Mouse (Mus musculus) mouse embryonic stem cell (cell line): ENCODE results near the gene Prkcq.

Experiments used
- in situ Hi-C, 2 experiments: fragments of 300-500 bp; cut with MboI; formaldehyde crosslinking; loops; 1 replicate in 1 of 2; 3 replicates in 1 of 2; pipeline ENCODE4 v1.14.3; 2019 to 2020; ENCODE audit warnings: low sequenced_read_pairs in 2 of 2, low pct_unique_long_range_greater_than_20kb in 1 of 2, mixed read lengths in 1 of 2; ENCODE audit not compliant: unreplicated experiment in 1 of 2

Prkcq gene

DNA sequence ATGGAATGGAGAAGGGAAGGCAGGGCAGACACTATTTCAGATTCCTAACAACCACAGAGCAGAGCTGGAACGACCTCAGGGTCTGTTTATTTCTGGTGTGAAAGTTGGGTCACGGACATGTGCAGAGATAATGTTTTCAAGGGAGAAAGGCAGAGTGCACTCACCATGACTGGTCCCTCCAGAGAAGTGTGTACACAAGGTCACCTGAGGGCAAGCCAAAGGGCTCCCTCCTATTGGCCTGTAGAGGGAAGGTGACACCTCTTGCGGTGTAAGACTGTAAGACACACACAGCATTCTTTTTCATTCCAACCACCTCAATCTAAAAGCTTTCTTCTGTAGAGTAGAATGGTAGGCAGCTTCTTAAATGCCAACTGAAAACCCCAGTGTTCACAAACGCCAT, 9.6 kb downstream of the Prkcq start:
- in situ Hi-C loops = no loop called here

DNA sequence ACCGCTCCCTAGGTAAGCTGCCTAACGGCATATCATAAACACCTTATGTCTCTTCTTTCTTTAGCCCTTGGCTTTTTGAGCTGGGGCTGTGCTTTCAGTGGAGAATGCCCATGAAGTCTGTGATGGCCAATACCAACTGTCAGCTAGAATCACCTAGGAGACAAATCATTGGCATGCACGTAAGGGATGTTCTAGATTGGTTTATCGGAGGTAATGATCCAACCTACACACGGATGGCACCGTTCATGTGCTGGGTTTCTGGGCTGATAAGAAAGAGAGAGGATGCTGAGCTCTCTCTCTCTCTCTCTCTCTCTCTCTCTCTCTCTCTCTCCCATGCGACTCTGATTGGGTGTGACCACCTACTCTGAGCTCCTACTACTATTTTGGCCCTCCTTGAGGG, 10.2 kb downstream of the Prkcq start:
- in situ Hi-C loops = no loop called here

DNA sequence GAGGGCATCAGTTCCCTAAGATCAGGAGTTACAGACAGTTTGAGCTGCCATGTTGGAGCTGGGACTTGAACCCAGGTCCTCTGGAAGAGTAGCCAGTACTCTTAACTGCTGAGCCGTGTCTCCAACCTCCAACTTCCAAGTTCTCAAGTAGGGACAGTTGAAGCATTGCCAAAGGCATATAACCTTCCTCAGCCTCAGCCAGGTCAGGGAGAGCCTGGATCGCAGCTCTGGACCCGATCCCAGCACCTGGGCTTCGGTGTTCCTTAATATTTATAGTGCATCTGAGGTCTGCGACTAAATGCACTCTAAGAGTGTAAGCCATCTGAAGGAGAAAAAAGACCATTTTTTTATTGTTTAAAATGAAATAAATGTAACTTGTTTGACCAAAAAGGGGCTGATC, 12.1 kb downstream of the Prkcq start:
- in situ Hi-C loops = no loop called here

DNA sequence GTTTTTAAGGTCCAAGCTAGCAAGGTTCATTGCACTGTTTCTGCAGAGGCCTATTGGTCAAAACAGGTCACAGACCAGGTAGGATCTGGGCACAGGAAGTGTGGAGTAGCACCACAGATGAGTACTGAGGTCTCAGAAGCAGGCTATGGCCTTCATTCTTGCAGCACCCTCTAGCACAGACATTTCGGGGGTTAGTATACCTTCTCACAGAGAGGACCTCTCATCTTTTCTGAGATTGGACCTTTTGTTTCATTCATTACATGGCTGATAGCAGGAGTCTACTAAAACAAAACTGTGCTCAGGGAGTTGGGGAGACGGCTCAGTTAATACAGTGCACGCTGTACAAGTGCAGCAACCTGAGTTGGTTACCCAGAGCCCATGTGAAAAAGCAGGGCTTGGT, 14.7 kb downstream of the Prkcq start:
- in situ Hi-C loops = no loop called here

DNA sequence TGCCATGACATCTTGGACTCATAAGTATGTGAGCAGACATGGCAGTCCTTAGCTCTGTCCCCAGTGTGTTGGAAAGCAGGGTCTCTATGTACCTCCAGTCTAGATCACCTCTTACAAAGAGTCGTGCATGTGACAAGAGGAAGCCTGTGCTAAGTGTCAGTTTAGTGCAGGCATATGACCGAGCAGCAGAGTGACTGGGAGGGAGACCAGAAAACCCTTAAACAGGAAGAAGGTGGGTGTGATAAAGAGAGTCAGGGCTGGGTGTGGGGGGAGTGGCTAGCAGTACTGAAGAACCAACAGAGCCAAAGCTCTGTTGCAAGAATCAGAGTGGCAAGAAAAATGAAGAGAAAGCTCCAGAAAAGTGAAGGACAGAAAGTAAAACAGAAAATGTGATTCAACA, 15.3 kb downstream of the Prkcq start:
- in situ Hi-C loops = no loop called here

DNA sequence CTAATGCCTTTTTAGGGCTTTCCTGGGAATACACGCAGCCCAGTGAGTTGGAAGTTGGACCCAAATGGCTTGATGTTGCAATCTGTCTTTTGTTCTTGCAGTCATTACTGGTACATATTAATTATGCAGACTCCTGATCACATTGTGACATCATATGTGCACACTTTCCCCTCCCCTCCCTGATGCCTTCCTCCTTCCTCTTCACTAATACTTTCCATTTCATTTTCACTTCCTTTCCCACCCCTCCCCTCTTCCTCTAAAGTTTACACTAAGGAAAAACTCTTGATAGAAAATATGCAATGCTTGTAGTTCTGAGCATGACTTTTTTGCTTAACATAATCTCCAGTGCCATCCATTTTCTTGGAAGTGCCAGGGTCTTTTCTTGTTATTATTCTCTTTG, 16.4 kb downstream of the Prkcq start:
- in situ Hi-C loops = no loop called here

DNA sequence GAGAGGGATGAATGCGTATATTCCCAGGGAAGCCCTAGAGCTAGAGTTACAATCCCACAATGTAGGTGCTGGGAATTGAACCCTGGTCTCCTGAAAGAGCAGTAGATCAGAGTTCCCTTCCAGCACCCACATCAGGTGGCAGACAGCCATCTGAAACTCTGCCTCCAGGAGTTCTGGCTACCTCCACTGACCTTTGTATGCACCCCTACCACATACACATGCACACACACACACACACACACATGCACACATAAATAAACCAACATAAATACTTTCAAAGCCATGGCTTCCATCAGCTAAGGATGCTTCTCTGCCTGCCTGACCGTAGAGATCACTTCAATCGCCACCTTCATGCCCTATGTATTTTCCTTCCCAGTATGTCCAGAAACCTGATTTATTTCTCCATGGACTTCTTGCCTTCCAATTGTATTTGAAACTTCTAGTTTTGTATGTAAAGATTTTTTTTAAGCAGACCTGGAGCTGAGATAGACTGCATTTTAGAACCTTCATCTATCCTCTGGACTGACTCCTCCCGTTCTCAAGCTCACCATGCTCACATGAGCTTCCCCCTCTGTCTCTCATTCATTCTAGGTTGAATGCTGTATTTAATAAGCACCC, 17.4 kb downstream of the Prkcq start:
- in situ Hi-C loops = no loop called here

DNA sequence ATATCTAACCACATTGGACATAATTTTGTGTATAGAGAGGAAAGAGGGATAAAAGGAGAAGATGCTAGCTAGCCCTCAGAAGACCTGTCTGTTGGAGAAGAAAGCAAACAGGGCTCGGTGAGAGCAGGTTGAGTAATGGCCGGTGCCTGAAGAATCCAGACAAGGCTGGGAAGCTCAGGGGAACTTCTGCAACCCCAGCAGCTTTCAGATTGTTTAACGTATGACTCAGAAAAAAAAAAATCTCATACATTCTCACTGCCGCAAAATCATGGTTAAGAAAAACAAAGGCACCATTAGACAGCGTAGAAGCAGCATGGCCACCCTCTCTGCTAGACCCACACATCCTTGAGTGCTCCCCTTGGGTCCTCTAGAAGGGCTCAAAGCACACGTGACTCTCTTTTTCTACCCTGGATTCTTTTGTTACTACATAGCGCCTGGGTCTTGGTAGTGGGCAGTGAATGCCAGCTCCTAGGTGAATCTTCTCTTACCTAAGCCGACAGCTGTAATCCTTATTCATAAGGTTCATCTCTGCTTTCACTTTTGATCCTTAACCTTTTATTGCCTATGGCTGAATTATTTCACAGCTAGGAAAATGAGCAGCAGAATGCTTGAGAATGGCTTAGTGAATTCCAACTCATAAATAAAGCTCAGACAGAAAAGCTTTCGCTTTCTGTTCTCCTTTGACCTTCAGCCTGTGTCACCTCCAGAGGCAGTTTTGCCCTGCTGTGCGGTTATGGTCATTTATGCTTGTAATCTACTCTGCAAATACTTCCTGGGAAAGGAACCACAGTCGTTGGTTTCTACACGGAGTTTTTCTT, 20.6 kb downstream of the Prkcq start:
- in situ Hi-C loops = no loop called here

DNA sequence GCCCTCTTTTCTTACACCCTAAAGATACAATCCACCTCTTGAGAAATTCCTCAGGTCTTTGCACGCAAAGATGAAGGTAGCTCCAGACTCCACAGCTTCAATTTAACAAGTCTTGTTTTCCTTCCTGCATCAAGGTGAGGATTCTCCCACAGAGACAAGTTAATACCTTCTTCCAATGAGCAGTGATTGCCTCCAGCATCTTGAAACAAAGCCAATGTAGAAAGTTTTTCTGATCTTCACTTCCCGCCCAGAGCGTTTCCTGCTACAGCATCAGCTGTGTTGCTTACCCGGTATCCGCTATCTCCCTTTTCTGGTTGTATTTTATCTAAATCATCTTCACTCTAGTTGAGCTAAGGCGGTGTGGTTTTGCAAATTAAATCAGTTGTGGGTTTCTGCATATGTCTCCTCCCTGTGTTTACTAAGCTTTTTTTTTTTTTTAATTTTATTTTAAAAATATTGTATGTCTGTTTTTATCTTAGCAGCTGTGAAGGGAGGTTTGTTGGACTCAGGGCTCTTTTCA, 21.3 kb downstream of the Prkcq start:
- in situ Hi-C loops = no loop called here

DNA sequence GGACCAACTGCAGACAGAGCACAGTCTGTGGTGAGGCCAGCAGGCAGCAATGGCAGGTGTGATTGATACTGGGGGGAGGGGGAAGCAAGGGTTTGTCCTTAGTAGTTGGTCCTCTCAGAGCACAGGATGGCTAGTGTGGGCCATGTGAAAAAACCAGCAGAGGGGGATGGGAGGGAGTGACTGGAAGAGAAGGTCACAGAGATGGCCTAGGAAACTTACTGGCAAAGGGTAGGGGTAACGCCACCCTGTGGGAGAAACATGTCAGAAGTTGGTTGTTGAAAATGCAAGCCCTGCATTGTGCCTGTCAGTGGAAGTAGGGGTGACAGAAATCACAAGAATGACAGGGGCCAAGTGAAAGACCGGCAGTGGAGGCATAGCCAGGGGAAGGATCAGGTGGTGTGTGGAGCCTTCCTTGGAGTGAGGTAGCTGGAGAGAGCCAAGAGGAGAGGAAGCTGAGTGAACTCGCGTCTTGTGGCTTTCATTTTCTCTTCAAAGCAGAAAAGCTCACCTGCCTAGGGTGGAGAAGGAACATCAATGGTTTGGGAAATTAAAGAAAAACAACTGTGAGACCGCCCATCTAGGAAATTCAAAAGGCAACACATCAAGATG, 22.9 kb downstream of the Prkcq start:
- in situ Hi-C loops = no loop called here

DNA sequence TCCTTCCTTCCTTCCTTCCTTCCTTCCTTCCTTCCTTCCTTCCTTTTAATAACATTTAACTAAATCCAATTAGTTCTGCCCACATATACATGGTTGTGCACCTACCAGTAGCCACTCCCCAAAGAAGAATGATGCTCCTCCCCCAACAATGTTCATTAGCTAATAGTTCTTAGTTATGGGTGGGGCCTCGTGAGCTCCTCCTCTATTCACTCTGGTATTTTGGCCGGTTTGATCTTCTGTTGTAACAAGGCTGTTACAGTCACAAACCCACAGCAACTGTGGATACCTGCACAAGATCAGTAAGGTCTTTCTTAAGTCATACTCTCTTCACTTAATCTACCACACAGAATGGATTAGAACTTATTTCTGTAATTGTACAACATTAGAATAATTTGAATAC, 24.2 kb downstream of the Prkcq start:
- in situ Hi-C loops = no loop called here

DNA sequence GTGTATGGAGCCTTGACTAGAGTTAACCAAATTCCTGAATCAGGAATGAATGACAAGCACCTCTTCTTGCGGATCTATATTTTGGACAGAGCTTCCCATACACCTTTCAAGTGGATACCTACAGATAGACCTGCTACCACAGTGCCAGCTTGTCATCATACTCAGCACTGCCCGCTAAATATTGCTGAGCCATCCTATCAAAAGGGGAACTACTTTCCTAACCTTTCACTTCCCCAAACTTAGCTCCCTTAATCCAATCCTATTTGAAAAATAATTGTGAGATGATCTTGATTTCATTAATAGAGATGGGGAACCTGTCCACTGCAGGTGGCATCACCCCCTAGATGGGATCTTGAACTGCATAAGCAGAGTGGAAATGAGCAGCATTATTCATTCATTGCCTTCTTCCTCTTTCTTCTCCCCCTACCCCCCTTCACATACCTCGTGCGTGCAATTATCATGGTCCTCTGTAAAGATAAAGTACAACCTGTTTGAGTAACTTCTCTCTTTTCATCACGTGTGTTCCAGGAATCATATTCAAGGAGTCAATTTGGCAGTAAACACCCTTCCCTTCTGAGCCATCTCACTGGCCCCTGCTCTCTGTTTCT, 25.1 kb downstream of the Prkcq start:
- in situ Hi-C loops = no loop called here

DNA sequence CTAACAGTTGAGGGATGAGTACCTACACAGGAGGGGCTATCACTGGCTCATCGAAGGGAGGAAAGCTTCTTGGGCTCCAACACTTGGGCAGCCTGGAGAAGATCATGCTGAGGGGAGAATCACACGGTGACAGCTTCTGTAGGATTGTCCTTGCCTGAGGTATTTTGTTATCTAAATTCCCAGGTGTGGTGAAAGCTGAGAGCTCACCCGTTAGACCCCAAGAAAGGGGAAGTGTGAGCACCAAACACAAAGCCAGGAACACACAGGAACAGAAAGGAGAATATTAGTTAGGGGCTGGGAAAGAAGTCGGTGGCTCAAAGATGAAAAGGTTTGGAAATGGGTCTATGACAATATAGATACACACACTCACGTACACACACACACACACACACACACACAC, 27.7 kb downstream of the Prkcq start:
- in situ Hi-C loops = no loop called here

DNA sequence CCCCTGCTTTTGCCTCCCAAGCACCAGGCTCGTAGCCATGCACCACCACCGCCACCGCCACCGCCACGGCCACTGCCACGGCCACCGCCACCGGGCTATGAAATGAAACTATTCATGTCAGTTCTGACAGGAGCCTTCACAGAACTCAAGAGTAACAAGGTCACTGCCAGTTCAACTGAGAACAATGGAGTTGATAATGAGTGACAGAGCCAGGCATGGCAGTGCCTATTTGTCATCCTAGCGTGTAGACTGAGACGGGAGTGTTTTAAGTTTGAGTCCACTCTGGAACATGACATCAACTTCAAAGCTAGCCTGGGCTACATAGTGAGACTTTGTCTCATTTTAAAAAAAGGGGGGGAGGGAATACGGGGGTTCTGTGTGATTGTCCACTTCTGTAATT, 30.9 kb downstream of the Prkcq start:
- in situ Hi-C loops = no loop called here

DNA sequence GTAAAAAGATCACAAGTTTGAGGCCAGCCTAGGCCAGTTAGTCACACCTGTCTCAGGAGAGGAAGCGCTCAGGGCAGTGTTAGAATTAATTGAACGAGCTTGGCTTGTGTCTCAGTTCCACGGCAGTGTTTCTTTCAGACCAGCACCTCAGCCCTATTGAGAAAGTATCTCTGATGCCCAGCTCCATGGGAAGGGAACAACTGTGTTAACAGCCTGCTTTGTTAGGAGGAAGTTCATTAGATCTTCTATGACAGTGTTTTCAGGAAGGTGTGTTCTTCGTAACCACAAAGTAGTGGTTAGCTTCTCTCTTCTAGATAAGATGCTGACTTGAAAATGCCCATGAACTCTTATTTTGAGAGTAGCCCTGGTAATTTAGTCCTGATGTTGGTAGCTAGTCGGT, 31.4 kb downstream of the Prkcq start:
- in situ Hi-C loops = no loop called here

DNA sequence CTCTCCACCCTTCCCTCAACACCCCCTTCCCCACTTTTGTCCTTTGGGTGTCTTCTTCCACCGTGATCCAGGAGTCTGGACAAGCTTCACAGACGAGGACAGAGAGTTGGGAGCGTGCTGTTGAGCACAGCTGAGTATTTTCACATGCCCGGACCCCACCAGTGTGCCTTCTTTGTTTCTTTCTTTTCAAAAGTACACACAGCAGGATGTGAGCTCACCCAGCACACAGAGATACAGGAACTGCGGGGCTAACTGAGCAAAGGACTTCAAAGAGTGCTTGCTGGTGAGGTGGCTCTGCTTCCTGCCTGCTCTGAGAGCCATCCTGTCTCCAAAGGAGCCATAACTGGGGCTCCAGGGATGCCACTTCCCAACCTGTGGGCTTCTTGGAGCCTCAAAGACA, 32.3 kb downstream of the Prkcq start:
- in situ Hi-C loops = no loop called here

DNA sequence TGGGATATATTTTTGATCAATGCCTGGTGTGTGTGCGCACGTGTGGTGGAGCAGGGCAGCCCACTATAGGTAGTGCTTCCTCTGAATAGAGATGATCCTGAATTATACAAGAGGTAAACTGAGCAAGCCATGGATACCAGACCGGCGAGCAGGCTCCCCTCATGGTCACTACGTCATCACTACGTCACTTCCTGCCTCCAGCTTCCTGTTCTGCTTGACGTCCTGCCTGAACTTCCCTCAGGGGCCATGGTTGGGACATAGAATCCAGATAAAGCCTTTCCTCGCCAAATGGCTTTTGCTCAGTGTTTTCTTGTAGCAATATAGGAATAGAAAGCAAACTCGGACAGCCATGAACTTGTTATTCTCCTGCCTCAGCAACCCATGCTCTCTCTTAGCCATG, 33.1 kb downstream of the Prkcq start:
- in situ Hi-C loops = no loop called here

DNA sequence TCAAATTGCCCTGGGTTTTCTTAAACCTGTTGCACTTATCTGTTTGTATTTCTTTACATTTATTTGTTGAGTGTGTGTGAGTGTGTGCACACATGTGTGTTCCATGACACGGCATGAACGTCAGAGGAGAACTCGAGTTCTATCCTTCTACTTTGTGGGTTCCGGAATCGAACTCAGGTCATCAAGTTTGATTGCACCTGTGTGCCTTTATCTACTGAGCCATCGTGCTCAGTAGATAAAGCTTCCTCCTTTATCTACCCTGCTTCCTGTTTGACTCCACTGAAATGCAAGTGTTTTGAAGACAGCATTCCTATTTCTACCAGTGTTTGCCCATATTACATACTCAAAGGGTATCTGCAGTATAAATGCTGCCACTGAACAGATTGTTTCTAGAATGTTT, 33.8 kb downstream of the Prkcq start:
- in situ Hi-C loops = no loop called here

DNA sequence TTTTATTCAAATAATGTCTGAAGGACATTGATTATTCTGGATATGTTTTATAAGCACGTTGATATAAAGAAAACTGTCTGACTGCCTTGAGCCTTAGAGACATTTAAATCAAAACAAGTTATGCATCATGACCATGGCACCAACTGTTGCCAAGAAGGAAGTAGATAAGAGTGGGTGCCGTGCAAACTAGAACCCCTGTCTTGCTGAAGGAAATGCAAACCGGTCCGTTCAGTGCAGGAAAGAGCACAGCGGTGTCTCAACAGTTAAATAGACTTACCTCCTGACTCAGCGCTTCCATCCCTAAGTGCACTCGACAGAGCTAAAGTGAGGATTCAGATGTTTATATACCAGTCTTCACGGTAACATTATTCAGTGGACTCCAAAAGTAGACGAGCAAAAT, 36.4 kb downstream of the Prkcq start:
- in situ Hi-C loops = no loop called here
